Mouse (Mus musculus): ENCODE measurements around the gene Bckdhb.

Bckdhb gene

DNA sequence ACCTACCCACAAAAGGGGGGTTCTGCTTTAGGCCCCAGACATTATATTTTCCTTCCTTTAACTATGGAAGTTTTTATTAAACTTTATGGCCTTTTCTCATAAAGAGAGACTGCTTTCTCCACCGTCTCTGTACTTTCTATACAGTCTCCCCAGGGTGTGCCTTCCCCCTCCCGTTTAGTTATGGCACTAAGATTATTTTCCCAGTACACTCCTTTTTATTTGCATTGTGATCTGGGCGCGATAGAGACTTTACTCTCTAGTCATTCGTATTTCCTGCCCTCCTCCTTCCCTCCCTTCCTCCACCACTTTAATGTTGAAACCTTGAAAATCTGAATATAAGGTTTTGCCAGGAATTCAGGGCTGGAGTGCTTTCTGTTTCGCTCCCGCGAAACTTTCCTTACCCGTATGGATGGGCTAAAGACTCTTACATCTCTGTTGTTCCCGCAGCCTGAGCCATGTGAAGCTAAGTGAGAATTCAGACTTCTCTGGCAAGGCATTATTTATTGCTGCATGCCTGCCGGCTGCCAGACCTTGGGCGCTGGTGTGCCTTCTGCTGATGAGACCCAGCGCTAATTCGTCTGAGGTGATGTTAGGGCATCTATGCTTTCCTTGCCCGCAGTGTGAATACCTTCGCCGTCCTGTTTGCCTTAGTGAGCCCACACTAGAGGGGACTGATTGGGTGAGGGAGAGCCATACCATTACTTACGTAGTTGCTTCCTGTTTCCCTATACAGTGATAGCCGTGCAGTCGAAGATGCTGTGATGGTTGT, 182.3 kb downstream of the Bckdhb start:
- CTCF ChIA-PET = interaction anchor here (0.6 kb wide), 1 partner anchor 59 kb away, joined by 3 read pairs; no protein-coding TSS in a partner anchor

DNA sequence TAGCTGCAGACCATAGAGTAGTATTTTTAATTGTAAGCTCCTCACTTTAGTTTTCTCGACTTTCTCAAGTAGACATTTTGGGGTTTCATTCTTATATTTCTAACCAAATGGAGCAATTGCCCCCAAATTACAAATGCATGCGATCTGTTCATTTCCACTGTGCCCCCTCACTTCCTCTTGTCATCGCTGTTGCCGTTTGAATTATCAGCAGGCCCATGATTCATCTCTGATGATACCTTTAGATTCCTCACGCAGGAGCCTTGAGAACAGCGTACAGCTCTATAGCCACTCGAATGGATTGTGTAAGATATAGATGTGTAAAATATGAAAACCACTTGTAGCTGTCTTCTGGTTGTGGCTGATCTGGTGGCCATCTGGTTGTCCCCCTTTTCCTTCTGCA, 183.6 kb downstream of the Bckdhb start:
- CTCF ChIA-PET = no interaction called here

DNA sequence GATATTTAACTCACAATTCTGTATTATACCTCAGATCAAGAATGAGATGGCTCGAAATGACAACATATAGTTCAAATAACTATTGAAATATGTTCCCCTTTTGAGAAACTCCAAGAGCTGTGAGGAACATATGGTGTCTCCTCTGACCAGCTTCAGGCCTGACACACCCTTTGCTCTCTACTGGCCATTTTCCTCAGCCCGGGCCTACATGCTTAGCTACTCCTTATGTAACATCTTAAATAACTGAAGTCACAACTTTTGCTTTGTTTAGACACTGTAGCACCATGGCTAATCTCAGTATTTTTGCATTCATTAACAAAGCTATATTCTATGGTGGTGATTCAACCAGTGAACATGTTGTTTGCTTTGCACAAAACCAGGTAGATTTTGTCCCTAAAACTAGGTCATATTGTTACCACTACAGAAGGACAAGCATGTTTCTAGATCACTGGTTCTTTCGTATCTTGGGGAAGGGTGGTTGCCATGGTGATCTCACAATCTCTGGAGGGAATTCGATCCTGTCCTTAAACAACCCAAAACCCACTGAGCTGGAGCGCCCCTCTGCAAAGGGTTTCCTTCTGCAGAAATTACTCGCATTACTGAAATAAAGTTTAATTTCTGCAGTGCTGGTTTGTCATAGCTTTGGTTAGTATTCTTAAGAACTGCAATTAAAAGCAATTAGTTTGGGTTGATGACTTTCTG, 185.0 kb downstream of the Bckdhb start:
- CTCF ChIA-PET = no interaction called here

DNA sequence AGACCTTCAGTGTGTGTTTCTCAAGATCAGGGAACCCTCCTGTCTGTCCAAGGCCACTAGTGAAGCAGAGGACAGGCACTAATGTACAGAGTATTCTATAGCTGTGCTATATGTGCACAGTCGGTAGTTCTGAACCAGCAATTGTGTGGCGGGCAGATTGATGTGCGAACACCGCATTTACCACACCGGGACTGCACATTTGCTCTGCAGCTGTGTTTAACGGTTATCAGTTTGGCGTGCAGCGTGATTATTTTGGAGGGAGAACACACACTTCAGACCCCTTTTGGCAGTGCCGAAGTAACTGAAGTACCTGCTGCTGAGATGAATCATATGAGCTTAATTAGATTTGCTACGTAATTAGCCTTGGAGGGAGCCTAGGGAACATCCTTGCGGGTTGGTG, 185.7 kb downstream of the Bckdhb start:
- CTCF ChIA-PET = no interaction called here

DNA sequence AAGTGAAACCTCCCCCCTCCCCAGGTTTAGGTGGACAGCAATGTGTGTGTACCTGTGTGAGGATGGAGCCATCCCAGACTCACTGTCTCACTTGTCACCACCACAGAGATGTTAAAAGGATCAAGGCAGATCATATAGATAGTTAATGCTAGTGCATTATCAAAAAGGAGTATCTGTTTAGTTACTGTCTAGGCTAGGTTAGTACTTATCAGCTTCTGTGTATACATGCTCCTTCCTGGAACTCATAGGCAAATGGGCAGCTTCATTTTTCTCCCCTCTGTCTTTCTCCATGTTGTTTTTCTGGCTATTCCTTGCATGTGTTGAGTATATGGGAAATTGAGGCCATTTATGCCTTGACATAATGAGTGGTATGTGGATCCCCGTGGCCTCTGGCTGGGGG, 187.4 kb downstream of the Bckdhb start:
- CTCF ChIA-PET = no interaction called here

DNA sequence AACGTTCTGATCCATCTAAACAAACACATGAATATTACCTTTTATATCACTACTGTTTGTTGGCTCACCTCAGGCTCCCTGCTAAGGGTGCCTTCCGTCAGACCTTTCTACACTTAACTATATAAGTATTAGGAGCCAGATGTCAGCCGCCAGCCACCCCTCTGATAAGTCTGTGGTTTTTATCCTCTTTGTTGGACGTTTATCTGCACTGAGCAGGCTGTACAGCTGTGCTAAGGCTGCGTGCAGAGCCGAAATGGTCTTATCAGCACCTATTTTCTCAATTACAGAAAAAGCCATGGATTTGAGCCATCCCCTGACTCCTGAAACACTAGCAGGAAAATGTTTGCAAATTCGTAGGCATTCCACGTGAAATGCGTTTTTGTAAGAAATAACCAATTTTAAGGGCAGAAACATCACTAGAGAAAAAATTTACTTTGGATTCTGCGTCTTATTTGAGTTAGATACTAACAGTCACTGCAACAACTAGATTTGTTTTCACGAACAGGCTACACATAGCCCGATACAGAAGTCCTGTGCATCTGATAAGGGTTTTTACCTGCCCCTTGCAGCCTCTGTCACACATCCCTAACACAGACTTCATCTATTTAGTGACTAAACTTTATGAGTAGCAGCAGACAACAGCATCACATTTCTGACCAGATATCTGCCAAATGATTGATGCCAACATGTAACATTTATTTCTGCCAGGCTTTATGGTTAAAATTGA, 188.1 kb downstream of the Bckdhb start:
- CTCF ChIA-PET = no interaction called here

DNA sequence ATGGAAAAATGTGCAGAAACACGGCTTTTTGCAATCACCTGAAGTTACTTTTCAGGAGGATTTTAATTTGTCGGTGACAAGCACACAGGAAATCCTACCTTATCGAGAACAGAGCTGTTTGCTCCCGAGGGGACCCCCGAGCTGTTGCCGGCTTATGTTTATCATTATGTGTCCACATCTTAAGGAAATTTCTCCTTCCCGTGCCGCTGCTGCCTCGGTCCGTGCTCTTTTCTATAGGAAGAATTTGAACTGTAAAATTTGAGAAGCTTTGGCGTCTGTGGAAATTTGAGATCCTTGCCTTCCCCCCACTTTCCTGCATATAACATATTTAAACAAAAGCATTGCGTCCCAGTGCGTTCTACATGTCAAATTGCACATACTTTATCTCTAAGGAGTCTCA, 189.3 kb downstream of the Bckdhb start:
- CTCF ChIA-PET = no interaction called here

DNA sequence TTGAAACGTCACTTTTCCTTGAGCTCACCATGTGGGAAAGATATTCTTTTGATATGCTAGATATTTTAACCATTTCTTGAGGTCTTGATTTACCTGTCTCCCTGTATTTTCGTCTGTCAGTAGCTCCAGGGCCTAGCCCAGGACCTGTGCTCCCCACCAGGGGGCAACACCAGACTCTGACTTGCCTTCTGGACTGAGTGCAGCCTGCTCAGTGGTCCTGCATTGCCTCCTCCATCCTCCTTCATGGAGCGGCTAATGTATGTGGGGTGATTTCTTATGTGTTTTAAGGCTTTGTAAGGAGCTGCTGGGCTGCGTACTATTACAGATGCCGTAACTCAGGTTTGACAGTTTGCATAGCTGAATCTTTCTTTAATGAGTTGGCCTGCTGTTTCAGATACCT, 192.4 kb downstream of the Bckdhb start:
- CTCF ChIA-PET = interaction anchor here (0.9 kb wide), 1 partner anchor 22 kb away, joined by 3 read pairs; no protein-coding TSS in a partner anchor

DNA sequence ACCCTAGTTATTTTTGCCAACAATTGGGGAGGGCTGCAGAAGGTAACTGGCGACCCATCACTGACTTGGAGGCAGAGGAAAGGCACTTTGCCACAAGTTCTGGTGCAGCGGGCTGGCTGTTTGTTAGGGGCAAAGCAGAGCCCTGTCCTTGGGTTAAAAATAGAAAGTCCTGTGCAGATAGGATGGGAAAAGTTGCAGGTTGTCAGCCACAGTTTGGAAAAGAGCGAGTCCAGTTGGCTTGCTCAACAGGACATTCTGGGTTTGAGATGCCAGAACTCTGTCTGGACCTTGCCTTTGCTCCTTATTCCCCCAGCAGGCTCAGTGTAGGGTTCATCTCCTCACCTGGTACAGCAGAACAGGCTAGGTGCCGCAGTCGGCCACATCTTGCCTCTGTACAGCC, 200.1 kb downstream of the Bckdhb start:
- CTCF ChIA-PET = interaction anchor here (0.5 kb wide), 1 partner anchor 1232 kb away, joined by 3 read pairs; no protein-coding TSS in a partner anchor

DNA sequence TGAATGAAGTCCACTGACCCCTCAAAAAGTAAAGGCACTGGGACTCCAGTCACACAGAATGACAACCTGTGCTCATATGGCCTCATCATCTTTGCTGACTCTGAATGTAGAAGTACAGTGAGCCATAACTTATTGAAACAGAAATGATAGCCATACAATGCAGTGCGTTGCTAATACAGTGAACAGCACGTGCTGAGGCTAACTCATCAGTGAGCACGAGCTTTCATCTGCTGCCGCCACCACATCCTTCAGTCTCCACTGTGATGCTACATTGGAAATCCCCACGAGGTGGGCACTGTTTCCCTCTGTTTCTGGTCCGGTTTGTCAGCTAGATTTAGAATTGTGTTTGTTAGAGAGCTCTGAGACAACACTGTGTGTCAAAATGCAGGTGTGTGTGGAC, 205.4 kb downstream of the Bckdhb start:
- CTCF ChIA-PET = no interaction called here

DNA sequence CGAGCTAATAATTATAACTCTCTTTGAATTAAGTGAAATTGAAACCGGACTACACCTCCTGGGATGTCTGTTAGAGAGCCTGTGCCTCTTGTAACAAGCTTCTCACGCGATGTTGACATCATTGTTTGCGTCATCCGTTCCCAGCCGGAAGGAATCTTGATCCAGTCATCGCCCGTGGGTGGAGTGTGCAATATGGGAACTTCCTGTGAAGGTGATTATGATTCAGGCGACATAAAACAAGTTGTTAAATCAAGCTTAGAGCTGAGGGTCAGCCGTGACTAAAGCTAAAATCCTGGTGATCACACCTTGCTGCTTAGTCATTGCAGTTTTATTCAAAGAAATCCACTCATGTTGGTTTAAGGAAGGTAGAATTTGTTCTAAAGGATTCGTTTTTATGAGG, 210.1 kb downstream of the Bckdhb start:
- CTCF ChIA-PET = no interaction called here

DNA sequence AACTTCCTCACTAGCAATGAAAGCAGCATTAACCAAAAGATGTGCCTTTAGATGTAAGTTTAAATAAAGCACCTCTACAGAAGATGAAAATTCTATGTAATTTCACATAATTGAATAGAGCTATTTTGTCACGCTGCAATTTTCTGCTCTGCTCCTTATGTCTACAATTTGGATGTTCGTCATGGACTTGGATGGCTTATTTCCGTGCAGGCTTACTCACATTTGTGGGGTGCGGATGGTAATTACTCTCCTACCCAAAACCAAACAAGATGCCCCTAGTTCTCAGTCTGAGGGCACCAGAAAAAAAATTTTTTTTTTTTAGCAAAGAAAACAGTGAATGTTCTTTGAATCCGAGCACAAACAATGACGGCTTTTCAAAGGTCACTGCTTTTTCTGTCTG, 212.2 kb downstream of the Bckdhb start:
- CTCF ChIA-PET = no interaction called here

DNA sequence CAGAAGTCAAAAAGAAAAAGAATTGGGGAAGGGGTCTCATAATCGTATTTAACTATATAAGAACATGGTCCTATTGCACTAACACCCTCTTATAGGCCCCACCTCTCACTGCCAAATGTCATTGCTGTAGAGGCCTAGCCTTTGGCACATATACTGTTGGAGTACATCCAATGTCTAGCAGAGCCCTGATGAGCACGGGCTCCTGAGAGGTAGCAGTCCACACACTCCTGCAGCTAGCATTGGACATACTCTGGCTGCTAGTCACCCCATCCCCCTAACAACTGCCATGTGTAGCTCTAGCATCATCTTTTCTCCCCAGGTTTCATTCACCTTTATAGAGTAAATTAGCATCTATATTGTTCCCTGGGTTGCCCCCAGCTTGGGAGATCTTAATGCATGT, 223.2 kb downstream of the Bckdhb start:
- CTCF ChIA-PET = interaction anchor here (0.5 kb wide), 1 partner anchor 183 kb away, joined by 3 read pairs; no protein-coding TSS in a partner anchor

All from spleen, embryonic (tissue).